Mouse (Mus musculus) lung, embryonic 16.5 days (tissue): ENCODE data around the gene AC131692.1. TPM values are rescaled to one million over a fixed set of nuclear protein-coding genes. Genes with fewer than 3 reads are reported as not detected.
"Not testable (repeated sequence)": the region's sequence is repeated elsewhere in the genome, so short reads cannot be mapped to it uniquely, and the experiment has no call there.

Experiments
- ATAC-seq: fragments of 200-750 bp; cut with Nextera tagmentation; 2 replicates; pipeline ENCODE4 v1.8.0; 2017; ENCODE audit warnings: low read depth, mild to moderate bottlenecking, moderate library complexity
- H3K27ac ChIP-seq: fragments of 300-500 bp; sonication (generic); 2 replicates; pipeline ENCODE4 v1.5.1; 2014; ENCODE audit warnings: mild to moderate bottlenecking, control low read depth, low read length
- H3K27me3 ChIP-seq: fragments of 300-500 bp; sonication (generic); 2 replicates; pipeline ENCODE4 v1.6.1; 2014; ENCODE audit warnings: low read depth, low read length, mixed read lengths; ENCODE audit not compliant: control insufficient read depth, insufficient read depth
- H3K36me3 ChIP-seq: fragments of 300-500 bp; sonication (generic); 2 replicates; pipeline ENCODE4 v1.6.1; 2014; ENCODE audit warnings: low read length; ENCODE audit not compliant: control insufficient read depth, insufficient read depth
- H3K4me1 ChIP-seq: fragments of 300-500 bp; sonication (generic); replicated peaks from 2 replicates; pipeline ENCODE4 v1.6.1; 2014; ENCODE audit warnings: low read length, mixed read lengths; ENCODE audit not compliant: control insufficient read depth, insufficient read depth
- H3K4me2 ChIP-seq: fragments of 300-500 bp; sonication (generic); 2 replicates; pipeline ENCODE4 v1.6.1; 2014; ENCODE audit warnings: low read depth, low read length, control low read depth
- H3K4me3 ChIP-seq: fragments of 300-500 bp; sonication (generic); 2 replicates; pipeline ENCODE4 v1.5.1; 2014; ENCODE audit warnings: mild to moderate bottlenecking, low read length, control low read depth
- H3K9ac ChIP-seq: fragments of 300-500 bp; sonication (generic); 2 replicates; pipeline ENCODE4 v1.6.1; 2014; ENCODE audit warnings: low read length, control low read depth
- H3K9me3 ChIP-seq: fragments of 300-500 bp; sonication (generic); 2 replicates; pipeline ENCODE4 v1.6.1; 2016; ENCODE audit warnings: low read length; ENCODE audit not compliant: control insufficient read depth
- WGBS: fragments of 180-500 bp; shearing (Covaris S2); extraction: QIAGEN DNeasy Blood & Tissue Kit; methylation state at CpG from one replicate; pipeline ENCODE4 v1.1.7; 2014; 5-methylcytosine and 5-hydroxymethylcytosine counted together
- polyA plus RNA-seq: library from polyadenylated mRNA; unstranded; fragments of >200 nt; fragmentation: Nextera tagmentation; extraction: Ambion mirVana; gene quantifications from 2 replicates; pipeline ENCODE4 v1.2.1, GENCODE M21; 2015

The AC131692.1 gene
- polyA plus RNA-seq, 1 experiment from 2014 or later: not detected

DNA sequence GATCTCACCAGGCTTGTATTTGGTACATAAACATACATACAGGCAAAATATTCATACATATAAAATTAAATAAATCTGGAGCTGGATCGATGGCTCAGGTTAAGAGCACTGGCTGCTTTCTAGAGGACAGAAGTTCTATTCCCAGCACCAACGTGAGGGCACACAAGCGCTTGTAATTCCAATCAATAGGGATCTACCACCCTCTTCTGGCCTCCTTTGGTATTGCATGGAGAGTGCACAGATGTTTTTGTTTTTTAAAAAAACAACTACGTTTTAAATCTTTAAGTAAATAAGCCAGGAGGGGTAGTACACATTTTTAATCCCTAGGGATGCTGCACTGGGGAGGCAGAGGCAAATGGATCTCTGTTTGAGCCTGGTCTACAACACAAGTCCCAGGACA is 32.1 kb downstream of the AC131692.1 start:
- WGBS: 26% methylated on average over 4 of the region's 4 CpGs
- ATAC-seq: no peak
- no peaks in the 10 kb centered on the region for H3K27me3 ChIP-seq

GRCm38 (mm10) chr19:6126789-6127580 is 32.8 kb downstream of the AC131692.1 start:
- Histone ChIP-seq H3K27ac (peak overlapping the region; percentile 93), H3K4me1 (peaks cover 4% of the 10 kb centered on the region), H3K9ac (peak overlapping the region; percentile 77), H3K36me3 (no peaks in the 10 kb centered on the region), H3K4me2 (peak overlapping the region; percentile 67), H3K4me3 (peak overlapping the region; percentile 68), H3K27me3 (no peaks in the 10 kb centered on the region), H3K9me3 (no peaks in the 10 kb centered on the region)
- 61% methylated on average over 10 of the region's 10 CpGs for WGBS
- ATAC-seq: no peak

More for the DNA sequence above, 32.1 kb downstream of the AC131692.1 start:
- Histone ChIP-seq H3K9ac (no peak overlapping the region), H3K27ac (no peak overlapping the region), H3K4me1 (peaks cover 4% of the 10 kb centered on the region), H3K9me3 (no peaks in the 10 kb centered on the region), H3K4me2 (no peak overlapping the region), H3K36me3 (no peaks in the 10 kb centered on the region), H3K4me3 (no peak overlapping the region)

DNA sequence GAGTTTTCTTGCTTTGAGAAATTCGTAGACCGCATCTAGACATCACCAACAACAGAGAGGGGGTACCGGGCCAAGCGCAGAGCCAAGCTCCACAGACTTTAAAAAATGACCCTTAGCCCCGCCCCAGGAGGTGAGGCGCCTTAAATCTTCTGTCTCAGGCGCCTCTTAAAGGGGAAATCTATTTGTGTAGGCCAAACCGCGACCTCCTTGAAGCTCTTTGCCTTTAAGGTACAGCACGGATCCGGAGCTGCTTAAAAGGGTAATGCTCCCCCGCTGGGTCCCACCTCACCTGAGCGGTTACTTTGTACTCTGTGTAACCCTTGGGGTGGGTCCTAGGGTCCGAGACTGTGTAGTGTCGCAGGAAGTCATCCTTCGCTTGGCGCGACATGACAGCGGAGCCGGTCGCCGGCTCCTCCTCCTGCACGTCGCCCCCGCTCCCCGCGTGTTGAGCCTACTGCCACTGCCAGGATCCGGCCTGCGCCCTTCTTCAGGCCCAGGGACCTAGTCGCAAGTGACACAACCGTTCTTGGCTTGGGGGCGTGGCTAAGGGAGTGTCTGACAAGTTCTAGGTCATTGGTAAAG is 33.6 kb downstream of the AC131692.1 start, which contains the start of gene Snx15:
Gene Snx15 (minus strand): TSS at position 545 of the 582 bp plus-strand sequence.
- no peaks in the 10 kb centered on the region for H3K27me3 ChIP-seq
- H3K4me2 ChIP-seq: peak within 1 kb of the TSS; percentile 67
- peak within 1 kb of the TSS; percentile 68 for H3K4me3 ChIP-seq
- peak within 1 kb of the TSS; percentile 93 for H3K27ac ChIP-seq
- peak within 1 kb of the TSS; percentile 77 for H3K9ac ChIP-seq
- under 1% methylated on average over 32 of the region's 32 CpGs for WGBS
- peak; percentile 96 for ATAC-seq
- H3K9me3 ChIP-seq: no peaks in the 10 kb centered on the region
- H3K4me1 ChIP-seq: peaks cover 4% of the 10 kb centered on the region
- no peaks in the 10 kb centered on the region for H3K36me3 ChIP-seq

- H3K27ac ChIP-seq, H3K27me3 ChIP-seq, H3K9me3 ChIP-seq, H3K36me3 ChIP-seq, H3K4me2 ChIP-seq, H3K4me3 ChIP-seq, H3K9ac ChIP-seq, H3K4me1 ChIP-seq: not testable (repeated sequence)
- WGBS: 69% methylated on average over 7 of the region's 7 CpGs
- 0 out of 2 replicates have a peak, but pooled peaks have one; percentile 6 for ATAC-seq
Observed at GRCm38 (mm10) chr19:6130414-6131128, 36.4 kb downstream of the AC131692.1 start.

DNA sequence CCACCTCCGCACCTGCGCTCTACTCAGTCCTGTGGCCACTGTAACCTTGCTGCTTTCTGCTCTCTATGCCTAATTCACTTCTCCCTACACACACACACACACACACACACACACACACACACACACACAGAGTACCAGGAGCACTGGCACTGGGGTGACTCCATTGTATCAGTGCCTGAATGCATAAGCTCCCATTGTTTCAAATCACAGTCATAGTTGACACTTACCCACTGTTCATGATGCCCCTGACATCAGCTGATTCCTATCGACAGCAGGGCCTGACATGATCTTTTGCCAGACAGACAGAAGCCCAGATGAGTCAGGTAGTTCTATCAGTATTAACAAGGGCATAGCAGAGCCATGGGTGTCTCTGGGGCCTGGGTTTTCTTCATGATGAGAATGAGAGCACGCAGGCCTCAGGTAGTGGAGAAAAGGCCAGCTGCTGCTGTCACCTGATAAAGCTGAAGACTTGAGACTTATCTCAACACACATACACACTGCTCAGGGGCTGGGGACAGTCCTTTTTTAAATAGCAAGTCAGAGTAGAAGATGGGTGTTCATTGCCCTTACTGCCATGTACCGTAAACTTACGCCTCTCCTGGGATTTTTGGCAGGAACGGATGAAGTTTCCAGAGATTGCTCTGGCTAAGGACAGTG is 38.1 kb downstream of the AC131692.1 start:
- peaks cover 7% of the 10 kb centered on the region; the same call in 1 of the 2 replicates for H3K36me3 ChIP-seq
- no peaks in the 10 kb centered on the region for H3K27me3 ChIP-seq
- H3K9ac ChIP-seq: no peak overlapping the region
- ATAC-seq: no peak
- H3K4me2 ChIP-seq: no peak overlapping the region
- no peaks in the 10 kb centered on the region for H3K9me3 ChIP-seq
- H3K4me3 ChIP-seq: no peak overlapping the region
- WGBS: 78% methylated on average over 7 of the region's 7 CpGs
- peaks cover 4% of the 10 kb centered on the region; the same call in 1 of the 2 replicates for H3K4me1 ChIP-seq
- H3K27ac ChIP-seq: peak overlapping the region; percentile 23; the same call in 1 of the 2 replicates

DNA sequence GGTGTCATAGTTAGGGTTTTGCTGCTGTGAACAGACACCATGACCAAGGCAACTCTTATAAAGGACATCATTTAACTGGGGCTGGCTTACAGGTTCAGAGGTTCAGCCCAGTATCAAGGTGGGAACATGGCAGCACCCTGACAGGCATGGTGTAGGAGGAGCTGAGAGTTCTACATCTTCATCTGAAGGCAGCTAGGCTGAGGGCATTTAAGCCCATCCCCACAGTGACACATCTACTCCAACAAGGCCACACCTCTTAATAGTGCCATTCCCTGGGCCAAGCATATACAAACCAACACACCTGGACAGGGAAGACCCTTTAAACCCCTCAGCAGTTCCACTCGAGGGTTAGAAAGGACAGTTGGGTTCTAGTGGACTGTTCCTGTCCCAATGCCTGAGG is 39.0 kb downstream of the AC131692.1 start:
- not testable (repeated sequence) for H3K9me3 ChIP-seq, H3K4me1 ChIP-seq, H3K27ac ChIP-seq, H3K27me3 ChIP-seq, H3K36me3 ChIP-seq, H3K4me2 ChIP-seq, H3K9ac ChIP-seq, ATAC-seq, H3K4me3 ChIP-seq
- 40% methylated on average over 1 of the region's 1 CpGs for WGBS

DNA sequence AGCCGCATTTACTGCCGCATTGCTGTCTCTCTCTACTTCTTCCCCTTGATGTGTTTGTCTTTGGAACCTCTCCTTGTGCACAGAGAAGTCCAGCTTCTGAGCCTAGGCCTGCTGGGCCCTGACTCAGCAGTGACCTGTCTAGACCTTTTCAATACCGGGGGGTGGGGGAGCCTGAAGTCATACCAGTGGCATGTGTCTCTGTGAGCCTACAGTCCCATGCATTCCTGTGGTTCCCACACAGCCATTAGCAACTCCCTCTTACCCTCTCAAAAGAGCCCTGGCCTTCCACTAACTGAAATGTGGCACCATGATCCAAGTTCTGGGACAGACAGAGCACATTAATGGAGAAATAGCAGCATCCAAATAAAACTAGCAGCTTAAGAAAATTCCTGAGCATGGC is 42.2 kb downstream of the AC131692.1 start:
- Histone ChIP-seq H3K4me3 (no peak overlapping the region), H3K9ac (no peak overlapping the region), H3K4me2 (no peak overlapping the region), H3K9me3 (no peaks in the 10 kb centered on the region), H3K27ac (no peak overlapping the region), H3K36me3 (peaks cover 9% of the 10 kb centered on the region; the same call in 1 of the 2 replicates), H3K4me1 (peaks cover 6% of the 10 kb centered on the region; the same call in 1 of the 2 replicates), H3K27me3 (no peaks in the 10 kb centered on the region)
- no peak for ATAC-seq
- WGBS: 80% methylated on average over 3 of the region's 3 CpGs

DNA sequence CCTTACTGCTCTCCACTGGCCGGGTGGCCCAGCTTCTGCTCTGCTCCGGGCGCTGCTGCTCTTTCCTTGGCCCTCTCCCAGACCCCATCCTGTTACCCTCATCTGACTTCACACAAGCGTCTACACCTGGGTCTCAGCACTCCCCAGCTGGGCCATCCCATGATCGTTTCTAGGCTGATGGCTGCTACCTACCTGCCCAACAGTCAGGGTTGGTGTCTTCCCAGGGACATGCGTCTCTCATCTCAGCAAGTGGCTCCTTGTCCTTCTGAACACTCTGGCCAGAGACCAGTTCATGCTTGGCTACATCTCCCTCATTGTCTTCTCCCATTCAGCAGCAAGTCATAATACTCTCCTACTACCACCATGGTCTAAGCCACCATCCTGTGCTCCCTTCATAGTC is 45.5 kb downstream of the AC131692.1 start:
- no peak for ATAC-seq
- Histone ChIP-seq H3K4me1 (peaks cover 12% of the 10 kb centered on the region), H3K9me3 (peaks cover 2% of the 10 kb centered on the region; the same call in 1 of the 2 replicates), H3K27ac (no peak overlapping the region), H3K27me3 (no peaks in the 10 kb centered on the region), H3K4me3 (peak overlapping the region; percentile 80), H3K36me3 (peaks cover 9% of the 10 kb centered on the region; the same call in 1 of the 2 replicates), H3K4me2 (peak overlapping the region; percentile 91), H3K9ac (peak overlapping the region; percentile 91)
- 91% methylated on average over 6 of the region's 6 CpGs for WGBS
